Mouse (Mus musculus) heart, adult 2 months (tissue): ENCODE measurements around the gene Lgals3. TPM values are rescaled to one million over a fixed set of nuclear protein-coding genes. Genes with fewer than 3 reads are reported as not detected.

Source experiments
- DNase-seq, 2 experiments: peaks; one replicate each; pipeline ENCODE4 v3.0.0; 2021
- H3K27ac ChIP-seq: fragments of 200-600 bp; 2 replicates; pipeline ENCODE4 v1.8.1; 2022
- H3K27me3 ChIP-seq: fragments of 200-500 bp; 2 replicates; pipeline ENCODE4 v1.6.1; 2012; ENCODE audit warnings: mild to moderate bottlenecking, low read length, inconsistent platforms, mixed read lengths; ENCODE audit not compliant: control insufficient read depth, insufficient read depth
- H3K36me3 ChIP-seq: fragments of 200-500 bp; 2 replicates; pipeline ENCODE4 v1.6.1; 2012; ENCODE audit warnings: low read length, inconsistent platforms; ENCODE audit not compliant: control insufficient read depth, insufficient read depth
- H3K4me1 ChIP-seq: fragments of 200-500 bp; 2 replicates; pipeline ENCODE4 v1.6.1; 2011; ENCODE audit warnings: low read length; ENCODE audit not compliant: control insufficient read depth, insufficient read depth
- H3K4me3 ChIP-seq: fragments of 200-600 bp; 2 replicates; pipeline ENCODE4 v1.8.1; 2022
- H3K79me2 ChIP-seq: fragments of 200-500 bp; replicated peaks from 2 replicates; pipeline ENCODE4 v1.6.1; 2012; ENCODE audit warnings: mild to moderate bottlenecking, inconsistent platforms, low read length, moderate library complexity, mixed read lengths; ENCODE audit not compliant: control insufficient read depth, insufficient read depth
- H3K9ac ChIP-seq: fragments of 200-500 bp; 2 replicates; pipeline ENCODE4 v1.6.1; 2012; ENCODE audit warnings: low read depth, mild to moderate bottlenecking, control low read depth, inconsistent platforms, low read length, mixed read lengths
- CTCF ChIP-seq: fragments of 200-600 bp; IDR thresholded peaks from 2 replicates; pipeline ENCODE4 v1.8.1; 2022; ENCODE audit warnings: antibody characterized with exemption, mild to moderate bottlenecking, moderate library complexity
- EP300 ChIP-seq: fragments of 200-500 bp; IDR thresholded peaks from 2 replicates; pipeline ENCODE4 v1.6.1; 2011; ENCODE audit warnings: low read depth, low read length, control low read depth; ENCODE audit not compliant: insufficient read depth
- POLR2A ChIP-seq: fragments of 200-500 bp; IDR thresholded peaks from 2 replicates; pipeline ENCODE4 v1.6.1; 2011; ENCODE audit warnings: mild to moderate bottlenecking, low read depth, low read length, control low read depth; ENCODE audit not compliant: insufficient read depth
- WGBS: fragments of 180-500 bp; shearing (Covaris S2); methylation state at CpG from one replicate; pipeline ENCODE4 v1.1.7; 2018; 5-methylcytosine and 5-hydroxymethylcytosine counted together
- intact Hi-C: fragments of 180-260 bp; cut with DNase I; formaldehyde crosslinking; loops from one replicate; pipeline ENCODE4 v1.15.1; 2025
- polyA plus RNA-seq: library from polyadenylated mRNA; depleted of rRNA; stranded (reverse); fragments of >200 nt; gene quantifications from 2 replicates; pipeline ENCODE4 v1.2.3, GENCODE M21; 2012
- total RNA-seq, 2 experiments: library from RNA; stranded (reverse); gene quantifications; 2 replicates each; pipeline ENCODE4 v1.2.3; 2021

Gene Lgals3
- total and polyA plus RNA-seq, 3 experiments: 3.2 to 19.0 (median 5.8) TPM

DNA sequence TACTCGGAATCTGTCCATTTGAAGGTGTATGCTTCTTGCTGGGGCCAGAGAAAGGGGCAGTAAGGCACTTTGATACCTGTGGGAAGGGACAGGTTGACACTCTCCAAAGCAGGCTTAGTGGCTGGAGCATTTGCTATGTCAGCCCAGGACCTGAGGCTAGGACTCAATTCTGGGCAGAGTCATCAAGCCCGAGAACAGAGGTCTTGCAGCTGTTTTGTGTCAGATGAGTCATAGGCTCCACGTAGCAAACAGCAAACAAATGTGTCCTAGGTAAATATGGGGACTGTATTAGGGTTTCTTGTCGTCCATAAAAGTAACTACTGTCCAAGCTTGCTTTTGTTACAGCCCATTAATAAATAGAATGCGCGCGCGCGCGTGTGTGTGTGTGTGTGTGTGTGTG lies 15.3 kb upstream of the Lgals3 start:
- H3K79me2 ChIP-seq: no peaks in the 10 kb centered on the region
- DNase-seq: no peak
- no peaks in the 10 kb centered on the region; the same call in 1 of the 2 replicates for H3K4me1 ChIP-seq
- H3K27ac ChIP-seq: no peak overlapping the region
- no peaks in the 10 kb centered on the region for H3K36me3 ChIP-seq
- no peak overlapping the region for H3K4me3 ChIP-seq
- no peak overlapping the region for H3K9ac ChIP-seq
- H3K27me3 ChIP-seq: no peaks in the 10 kb centered on the region
- WGBS: 86% methylated on average over 10 of the region's 10 CpGs
- intact Hi-C loops: no loop called here
- TF ChIP-seq EP300: no peak
- TF ChIP-seq POLR2A: no peak
- TF ChIP-seq CTCF: no peak

DNA sequence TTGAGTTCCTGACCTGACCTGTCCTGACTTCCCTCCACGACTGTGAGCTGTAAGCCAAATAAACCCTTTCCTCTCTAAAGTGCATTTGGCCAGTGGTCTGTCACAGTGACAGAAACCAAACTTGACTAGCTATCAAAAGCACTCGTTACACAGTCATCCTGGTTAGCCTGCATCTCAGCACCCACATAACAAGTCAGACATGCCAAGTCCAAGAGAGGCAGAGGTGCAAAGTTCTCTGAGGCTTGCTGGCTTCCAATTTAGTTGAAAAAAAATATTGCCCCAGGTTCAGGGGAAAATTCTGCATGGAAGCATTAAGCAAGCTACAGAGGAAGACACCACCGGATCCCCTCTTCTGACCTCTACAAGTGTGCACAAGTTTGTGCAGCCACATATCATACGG lies 14.3 kb upstream of the Lgals3 start:
- no peak for DNase-seq
- no peaks in the 10 kb centered on the region; the same call in 1 of the 2 replicates for H3K4me1 ChIP-seq
- H3K36me3 ChIP-seq: no peaks in the 10 kb centered on the region
- H3K9ac ChIP-seq: no peak overlapping the region
- H3K27me3 ChIP-seq: no peaks in the 10 kb centered on the region
- intact Hi-C loops: no loop called here
- 69% methylated on average over 4 of the region's 4 CpGs for WGBS
- no peaks in the 10 kb centered on the region for H3K79me2 ChIP-seq
- H3K27ac ChIP-seq: no peak overlapping the region
- TF ChIP-seq EP300 (no peak), POLR2A (no peak), CTCF (no peak)
- no peak overlapping the region for H3K4me3 ChIP-seq

DNA sequence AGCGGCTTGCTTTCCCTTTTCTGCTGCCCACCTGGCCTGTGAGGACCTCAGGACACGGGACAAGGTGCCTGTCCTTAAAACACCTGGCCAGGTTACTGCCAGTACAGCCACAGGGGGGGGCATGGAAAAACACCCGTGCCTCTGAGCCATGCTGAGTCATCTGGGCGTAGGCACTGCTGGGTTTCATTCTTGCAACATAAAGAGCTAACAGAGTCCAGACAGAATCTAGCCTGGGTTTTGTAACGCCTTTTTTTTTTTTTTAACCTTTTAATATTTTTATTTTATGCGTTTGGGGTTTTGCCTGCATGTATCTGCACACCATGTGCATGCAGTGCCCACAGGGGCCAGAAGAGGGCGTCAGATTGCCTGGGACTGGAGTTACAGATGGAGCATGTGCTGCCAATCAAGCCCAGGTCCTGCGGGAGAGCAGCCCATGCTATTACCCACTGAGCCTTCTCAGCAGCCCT lies 13.4 kb upstream of the Lgals3 start:
- H3K79me2 ChIP-seq: no peaks in the 10 kb centered on the region
- no peaks in the 10 kb centered on the region for H3K36me3 ChIP-seq
- WGBS: 62% methylated on average over 8 of the region's 8 CpGs
- intact Hi-C loops: no loop called here
- no peak overlapping the region for H3K4me3 ChIP-seq
- H3K27me3 ChIP-seq: no peaks in the 10 kb centered on the region
- H3K4me1 ChIP-seq: no peaks in the 10 kb centered on the region
- peak; percentile 20 for TF ChIP-seq CTCF
- no peak for TF ChIP-seq POLR2A
- DNase-seq: no peak
- H3K27ac ChIP-seq: no peak overlapping the region
- H3K9ac ChIP-seq: no peak overlapping the region

DNA sequence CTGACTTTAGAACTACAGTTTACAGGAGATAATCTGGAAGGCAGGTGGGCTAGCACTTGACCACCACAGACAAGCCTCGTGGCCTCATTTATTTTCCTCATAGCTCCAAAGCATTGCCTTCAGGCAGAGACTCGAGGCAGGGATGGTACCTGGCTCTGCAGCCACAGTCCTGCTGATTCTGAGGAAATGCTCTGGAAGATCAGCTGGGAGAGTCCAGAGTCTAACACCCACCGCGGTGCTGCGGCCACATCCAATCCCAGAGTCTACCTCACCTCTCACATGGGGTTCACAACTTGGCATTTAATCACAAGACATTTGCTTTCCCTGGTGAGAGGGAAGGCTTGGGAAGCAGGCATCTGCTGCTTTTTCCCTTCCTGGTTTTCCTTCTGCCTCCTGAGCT lies 12.6 kb upstream of the Lgals3 start:
- H3K4me1 ChIP-seq: no peaks in the 10 kb centered on the region
- H3K4me3 ChIP-seq: no peak overlapping the region
- H3K9ac ChIP-seq: no peak overlapping the region
- no peaks in the 10 kb centered on the region for H3K79me2 ChIP-seq
- H3K36me3 ChIP-seq: no peaks in the 10 kb centered on the region
- TF ChIP-seq CTCF: no peak
- no peak for TF ChIP-seq POLR2A
- no peak for TF ChIP-seq EP300
- no peak for DNase-seq
- intact Hi-C loops: no loop called here
- no peak overlapping the region for H3K27ac ChIP-seq
- WGBS: 56% methylated on average over 5 of the region's 5 CpGs
- H3K27me3 ChIP-seq: no peaks in the 10 kb centered on the region

DNA sequence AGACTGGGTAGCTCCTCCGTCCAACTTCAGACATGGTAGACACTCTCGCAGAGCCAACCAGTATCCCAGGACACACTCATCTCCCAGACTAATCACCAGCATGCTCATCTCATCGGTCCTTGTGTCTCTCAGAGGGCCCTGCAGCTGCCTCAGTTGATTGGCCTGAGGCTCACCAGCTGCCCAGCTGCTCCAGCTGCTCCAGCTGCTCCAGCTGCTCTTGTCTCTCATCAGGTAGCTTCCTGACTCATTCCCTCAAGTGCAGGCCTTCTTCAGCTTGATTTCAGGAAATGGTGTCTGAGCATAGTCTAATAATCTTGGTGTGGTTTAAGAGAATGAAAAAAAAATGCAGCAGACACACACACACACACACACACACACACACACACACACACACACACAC lies 10.9 kb upstream of the Lgals3 start:
- intact Hi-C loops: no loop called here
- TF ChIP-seq POLR2A (no peak), EP300 (no peak), CTCF (no peak)

DNA sequence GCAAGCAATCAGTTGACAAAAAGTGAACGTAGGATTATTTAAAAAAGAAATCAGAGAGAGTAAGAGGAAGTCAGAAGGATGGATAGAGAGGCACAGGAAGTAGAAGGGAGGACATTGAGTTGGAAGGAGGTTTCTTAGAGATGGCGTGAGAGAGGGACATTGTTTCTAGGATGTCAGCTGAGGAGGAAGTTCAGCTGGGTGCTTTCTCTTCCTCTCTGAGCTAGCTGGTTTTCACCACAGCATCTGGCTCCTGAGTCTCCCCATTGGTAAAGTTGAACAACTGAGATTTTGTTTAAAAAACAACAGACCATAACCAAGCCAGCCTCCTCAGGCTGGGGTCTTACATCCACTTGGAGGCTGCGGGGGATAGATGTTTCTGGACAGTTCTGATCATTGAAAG lies 7.9 kb upstream of the Lgals3 start:
- Histone ChIP-seq H3K27ac (no peak overlapping the region), H3K4me1 (no peaks in the 10 kb centered on the region), H3K4me3 (no peak overlapping the region), H3K36me3 (no peaks in the 10 kb centered on the region), H3K79me2 (no peaks in the 10 kb centered on the region), H3K9ac (no peak overlapping the region), H3K27me3 (no peaks in the 10 kb centered on the region)
- 56% methylated on average over 3 of the region's 3 CpGs for WGBS
- no peak for TF ChIP-seq CTCF
- TF ChIP-seq POLR2A: no peak
- no peak for TF ChIP-seq EP300
- DNase-seq: no peak
- intact Hi-C loops: no loop called here

More for the DNA sequence above, 10.9 kb upstream of the Lgals3 start:
- WGBS: 76% methylated on average over 3 of the region's 3 CpGs
- Histone ChIP-seq H3K79me2 (no peaks in the 10 kb centered on the region), H3K27ac (no peak overlapping the region), H3K36me3 (no peaks in the 10 kb centered on the region), H3K4me1 (no peaks in the 10 kb centered on the region), H3K4me3 (no peak overlapping the region), H3K9ac (no peak overlapping the region), H3K27me3 (no peaks in the 10 kb centered on the region)
- no peak for DNase-seq

DNA sequence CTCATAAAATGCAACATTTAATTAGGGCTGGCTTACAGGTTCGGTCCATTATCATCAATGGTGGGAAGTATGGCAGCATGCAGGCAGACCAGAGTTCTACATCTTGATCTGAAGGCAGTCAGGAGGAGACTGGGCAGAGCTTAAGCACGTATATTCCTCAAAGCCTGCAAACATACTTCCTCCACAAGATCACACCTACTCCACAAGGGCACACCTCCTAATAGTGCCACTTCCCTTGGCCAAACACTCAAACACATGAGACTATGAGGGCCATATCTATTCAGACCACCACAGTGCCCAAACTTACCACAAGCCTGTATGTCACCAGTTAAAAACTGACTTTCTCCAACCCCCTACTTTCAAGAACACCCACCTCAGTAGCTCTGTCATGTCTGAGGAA lies 6.1 kb upstream of the Lgals3 start:
- Histone ChIP-seq H3K79me2 (no peaks in the 10 kb centered on the region), H3K9ac (no peak overlapping the region), H3K4me1 (no peaks in the 10 kb centered on the region; the same call in 1 of the 2 replicates), H3K27ac (no peak overlapping the region), H3K4me3 (no peak overlapping the region), H3K36me3 (no peaks in the 10 kb centered on the region), H3K27me3 (no peaks in the 10 kb centered on the region)
- DNase-seq: no peak
- 69% methylated on average over 2 of the region's 2 CpGs for WGBS
- intact Hi-C loops: no loop called here
- TF ChIP-seq EP300 (no peak), CTCF (no peak)
